Mouse (Mus musculus) CH12.LX (cell line): ENCODE measurements at regions not wholly inside any gene's neighbourhood (a gene's known extent, or its start where the extent isn't known, plus 50 kb on each side); places are given as distances from the start of the nearest gene placed in this dataset.

Experiments used
- DNase-seq: peaks from one replicate; pipeline ENCODE4 v3.0.0-alpha.2; 2013; ENCODE audit errors: extremely low read depth
- H3K27ac ChIP-seq: 2 replicates; pipeline ENCODE4 v1.5.1; 2012; ENCODE audit warnings: low read depth, mild to moderate bottlenecking, control low read depth, moderate library complexity; ENCODE audit not compliant: insufficient read depth
- H3K27me3 ChIP-seq: replicated peaks from 2 replicates; pipeline ENCODE3; 2012; ENCODE audit warnings: inconsistent platforms
- H3K36me3 ChIP-seq, 2 experiments: replicated peaks in 1 of 2; 2 replicates each; pipeline versions ENCODE3 to v1.6.1; 2012; ENCODE audit warnings: inconsistent platforms in 1 of 2, low read length in 1 of 2, mild to moderate bottlenecking in 1 of 2, mixed read lengths in 1 of 2, moderate library complexity in 1 of 2; ENCODE audit not compliant: control insufficient read depth in 1 of 2, insufficient read depth in 1 of 2
- H3K4me1 ChIP-seq, 2 experiments: 2 replicates each; pipeline ENCODE4 v1.6.1; 2012; ENCODE audit warnings: inconsistent platforms in 1 of 2, moderate library complexity in 1 of 2; ENCODE audit not compliant: insufficient read depth in 2 of 2, control insufficient read depth in 1 of 2
- H3K4me2 ChIP-seq: 2 replicates; pipeline ENCODE4 v1.6.1; 2012; ENCODE audit warnings: low read depth, mild to moderate bottlenecking, control low read depth; ENCODE audit not compliant: poor library complexity, insufficient read depth, severe bottlenecking
- H3K4me3 ChIP-seq, 3 experiments: fragments of 150-350 bp in 1 of 3; sonication (generic) in 1 of 3; replicated peaks in 1 of 3; 2 replicates each; pipeline versions ENCODE3 to v1.5.1; 2011 to 2012; ENCODE audit warnings: low read depth in 2 of 3, low read length in 2 of 3, mild to moderate bottlenecking in 2 of 3, moderate library complexity in 2 of 3, control low read depth in 1 of 3, improper control_type of control experiment in 1 of 3, inconsistent platforms in 1 of 3, mixed read lengths in 1 of 3; ENCODE audit not compliant: poor library complexity in 1 of 3
- H3K79me2 ChIP-seq: replicated peaks from 2 replicates; pipeline ENCODE4 v1.6.1; 2012; ENCODE audit warnings: mild to moderate bottlenecking, moderate library complexity; ENCODE audit not compliant: control insufficient read depth, poor library complexity, insufficient read depth, severe bottlenecking; ENCODE audit errors: extremely low read depth
- H3K9ac ChIP-seq: 2 replicates; pipeline ENCODE4 v1.6.1; 2012; ENCODE audit warnings: low read depth, mild to moderate bottlenecking, control low read depth, moderate library complexity; ENCODE audit not compliant: insufficient read depth
- H3K9me3 ChIP-seq: replicated peaks from 2 replicates; pipeline ENCODE3; 2012; ENCODE audit warnings: low read length, inconsistent platforms, mixed read lengths
- CHD2 ChIP-seq: IDR thresholded peaks from 2 replicates; pipeline ENCODE4 v1.6.1; 2011; ENCODE audit warnings: low read length, improper control_type of control experiment
- CTCF ChIP-seq, 2 experiments: IDR thresholded peaks in 1 of 2; conservative IDR thresholded peaks in 1 of 2; 2 replicates each; pipeline ENCODE4 v1.5.1; 2011 to 2012; ENCODE audit warnings: low read depth in 2 of 2, low read length in 2 of 2, improper control_type of control experiment in 1 of 2, inconsistent platforms in 1 of 2, mild to moderate bottlenecking in 1 of 2, moderate library complexity in 1 of 2
- ELF1 ChIP-seq: IDR thresholded peaks from 2 replicates; pipeline ENCODE4 v1.6.1; 2014; ENCODE audit warnings: low read depth, mild to moderate bottlenecking, inconsistent platforms, low read length, improper control_type of control experiment
- EP300 ChIP-seq: IDR thresholded peaks from 2 replicates; pipeline ENCODE4 v1.6.1; 2011; ENCODE audit warnings: low read length, improper control_type of control experiment
- ETS1 ChIP-seq: conservative IDR thresholded peaks from 2 replicates; pipeline ENCODE4 v1.6.1; 2012; ENCODE audit warnings: low read depth, mild to moderate bottlenecking, inconsistent platforms, low read length, improper control_type of control experiment, moderate library complexity
- HCFC1 ChIP-seq: IDR thresholded peaks from 2 replicates; pipeline ENCODE4 v1.6.1; 2012; ENCODE audit warnings: low read depth, mild to moderate bottlenecking, inconsistent platforms, low read length, improper control_type of control experiment
- IRF4 ChIP-seq: IDR thresholded peaks from 2 replicates; pipeline ENCODE4 v1.6.1; 2014; ENCODE audit warnings: low read depth, mild to moderate bottlenecking, inconsistent platforms, low read length, improper control_type of control experiment
- JUN ChIP-seq: IDR thresholded peaks from 2 replicates; pipeline ENCODE4 v1.6.1; 2011; ENCODE audit warnings: low read depth, mild to moderate bottlenecking, low read length, improper control_type of control experiment, moderate library complexity; ENCODE audit not compliant: insufficient read depth
- KAT2A ChIP-seq: IDR thresholded peaks from 2 replicates; pipeline ENCODE4 v1.6.1; 2012; ENCODE audit warnings: low read length, improper control_type of control experiment, inconsistent platforms; ENCODE audit not compliant: insufficient replicate concordance
- MAFK ChIP-seq: IDR thresholded peaks from 2 replicates; pipeline ENCODE4 v1.6.1; 2011; ENCODE audit warnings: low read length, improper control_type of control experiment; ENCODE audit not compliant: insufficient replicate concordance
- MAX ChIP-seq: IDR thresholded peaks from 2 replicates; pipeline ENCODE4 v1.6.1; 2011; ENCODE audit warnings: low read length, improper control_type of control experiment
- MAZ ChIP-seq: IDR thresholded peaks from 2 replicates; pipeline ENCODE4 v1.6.1; 2012; ENCODE audit warnings: low read depth, mild to moderate bottlenecking, inconsistent platforms, low read length, improper control_type of control experiment, moderate library complexity
- MEF2A ChIP-seq: IDR thresholded peaks from 2 replicates; pipeline ENCODE4 v1.6.1; 2014; ENCODE audit warnings: low read depth, mild to moderate bottlenecking, inconsistent platforms, low read length, improper control_type of control experiment, borderline replicate concordance
- MYC ChIP-seq: IDR thresholded peaks from 2 replicates; pipeline ENCODE4 v1.6.1; 2011; ENCODE audit warnings: low read depth, mild to moderate bottlenecking, improper control_type of control experiment, low read length
- NELFE ChIP-seq: IDR thresholded peaks from 2 replicates; pipeline ENCODE4 v1.6.1; 2011; ENCODE audit warnings: low read depth, low read length, improper control_type of control experiment
- NRF1 ChIP-seq: IDR thresholded peaks from 2 replicates; pipeline ENCODE4 v1.6.1; 2014; ENCODE audit warnings: low read depth, mild to moderate bottlenecking, inconsistent platforms, low read length, improper control_type of control experiment, moderate library complexity
- PAX5 ChIP-seq: IDR thresholded peaks from 2 replicates; pipeline ENCODE4 v1.6.1; 2012; ENCODE audit warnings: low read length, inconsistent platforms, mixed read lengths
- POLR2A ChIP-seq: IDR thresholded peaks from 2 replicates; pipeline ENCODE4 v1.6.1; 2011; ENCODE audit warnings: low read depth, mild to moderate bottlenecking, improper control_type of control experiment, low read length
- POLR2AphosphoS2 ChIP-seq: IDR thresholded peaks from 2 replicates; pipeline ENCODE4 v1.6.1; 2011; ENCODE audit warnings: low read depth, low read length, improper control_type of control experiment
- RAD21 ChIP-seq: IDR thresholded peaks from 2 replicates; pipeline ENCODE4 v1.6.1; 2011; ENCODE audit warnings: low read depth, mild to moderate bottlenecking, low read length, improper control_type of control experiment, moderate library complexity
- RCOR1 ChIP-seq: conservative IDR thresholded peaks from 2 replicates; pipeline ENCODE4 v1.6.1; 2012; ENCODE audit warnings: low read depth, mild to moderate bottlenecking, inconsistent platforms, low read length, improper control_type of control experiment
- SMC3 ChIP-seq: IDR thresholded peaks from 2 replicates; pipeline ENCODE4 v1.6.1; 2011; ENCODE audit warnings: low read depth, low read length, improper control_type of control experiment
- TCF12 ChIP-seq: IDR thresholded peaks from 2 replicates; pipeline ENCODE4 v1.6.1; 2014; ENCODE audit warnings: low read depth, mild to moderate bottlenecking, inconsistent platforms, low read length, improper control_type of control experiment
- USF1 ChIP-seq: IDR thresholded peaks from 2 replicates; pipeline ENCODE4 v1.6.1; 2014; ENCODE audit warnings: low read depth, mild to moderate bottlenecking, inconsistent platforms, low read length, improper control_type of control experiment
- USF2 ChIP-seq: conservative IDR thresholded peaks from 2 replicates; pipeline ENCODE4 v1.6.1; 2011; ENCODE audit warnings: low read depth, low read length, improper control_type of control experiment
- ZKSCAN1 ChIP-seq: IDR thresholded peaks from 2 replicates; pipeline ENCODE4 v1.6.1; 2012; ENCODE audit warnings: low read depth, inconsistent platforms, low read length, improper control_type of control experiment, borderline replicate concordance
- ZMIZ1 ChIP-seq: IDR thresholded peaks from 2 replicates; pipeline ENCODE4 v1.6.1; 2012; ENCODE audit warnings: low read depth, mild to moderate bottlenecking, inconsistent platforms, low read length, improper control_type of control experiment
- ZNF384 ChIP-seq: IDR thresholded peaks from 2 replicates; pipeline ENCODE4 v1.6.1; 2012; ENCODE audit warnings: low read depth, low read length, improper control_type of control experiment, inconsistent platforms
- dilution Hi-C: fragments of 300-500 bp; cut with MboI; formaldehyde crosslinking; loops from 2 replicates; pipeline ENCODE4 v1.14.3; 2020; ENCODE audit warnings: low sequenced_read_pairs; ENCODE audit not compliant: extremely low pct_unique_long_range_greater_than_20kb, extremely low pct_ligation_motif_present
- in situ Hi-C: fragments of 300-500 bp; cut with MboI; formaldehyde crosslinking; loops from 3 replicates; pipeline ENCODE4 v1.14.3; 2019; ENCODE audit warnings: low sequenced_read_pairs, low pct_ligation_motif_present, low pct_unique_long_range_greater_than_20kb, mixed read lengths

GRCm38 (mm10) chr17:75920240-75920639, 368.5 kb upstream of the Fam98a start:
- Histone ChIP-seq H3K9me3 (no peaks in the 10 kb centered on the region), H3K4me1 (no peaks in the 10 kb centered on the region), H3K27me3 (no peaks in the 10 kb centered on the region), H3K36me3 (no peaks in the 10 kb centered on the region), H3K79me2 (no peaks in the 10 kb centered on the region)
- in situ Hi-C loops (no loop called here), dilution Hi-C loops (no loop called here)
- TF ChIP-seq ELF1 = no peak
- TF ChIP-seq USF1 = no peak
- TF ChIP-seq MAFK = no peak
- TF ChIP-seq IRF4 = no peak
- no peak for TF ChIP-seq USF2
- no peak for TF ChIP-seq NRF1
- no peak for TF ChIP-seq ZKSCAN1
- TF ChIP-seq HCFC1 = no peak
- no peak for TF ChIP-seq ZMIZ1
- TF ChIP-seq, all 38 proteins: peak for 0
- no peak for DNase-seq
- Histone ChIP-seq H3K4me2 (no peak overlapping the region), H3K4me3 (no peak overlapping the region), H3K27ac (no peak overlapping the region), H3K9ac (no peak overlapping the region)

GRCm38 (mm10) chr17:75917020-75917419, 365.3 kb upstream of the Fam98a start:
- dilution Hi-C loops = no loop called here

GRCm38 (mm10) chr17:75916590-75916989, 364.8 kb upstream of the Fam98a start:
- H3K27ac ChIP-seq = no peak overlapping the region
- H3K36me3 ChIP-seq = no peaks in the 10 kb centered on the region
- no peaks in the 10 kb centered on the region for H3K79me2 ChIP-seq
- no peaks in the 10 kb centered on the region for H3K4me1 ChIP-seq
- TF ChIP-seq RAD21 (no peak), NELFE (no peak), MAFK (no peak), MYC (no peak), ZNF384 (no peak), MAX (no peak), SMC3 (no peak), PAX5 (no peak), ZKSCAN1 (no peak), KAT2A (no peak), ELF1 (no peak), ETS1 (no peak), TCF12 (no peak), POLR2AphosphoS2 (no peak), ZMIZ1 (no peak), EP300 (no peak), POLR2A (no peak), IRF4 (no peak), MEF2A (no peak)
- in situ Hi-C loops (no loop called here), dilution Hi-C loops (no loop called here)
- no peaks in the 10 kb centered on the region for H3K9me3 ChIP-seq
- H3K27me3 ChIP-seq = no peaks in the 10 kb centered on the region
- no peak overlapping the region for H3K4me2 ChIP-seq
- no peak overlapping the region for H3K9ac ChIP-seq
- no peak overlapping the region for H3K4me3 ChIP-seq
- no peak for DNase-seq

More at GRCm38 (mm10) chr17:75917020-75917419, 365.3 kb upstream of the Fam98a start:
- H3K9ac ChIP-seq = no peak overlapping the region
- H3K4me2 ChIP-seq = no peak overlapping the region
- in situ Hi-C loops = no loop called here
- no peaks in the 10 kb centered on the region for H3K9me3 ChIP-seq
- no peak overlapping the region for H3K4me3 ChIP-seq
- DNase-seq = no peak
- no peaks in the 10 kb centered on the region for H3K36me3 ChIP-seq
- TF ChIP-seq CTCF (conservative IDR thresholded peaks at IDR 0.05 in 1 of 2, IDR thresholded peaks at IDR 0.05 in 1 of 2; ENCODE audit: low read depth in 2 of 2, low read length in 2 of 2) (no peak), TCF12 (no peak), MAZ (no peak), EP300 (no peak), PAX5 (no peak), CHD2 (no peak), SMC3 (no peak), KAT2A (no peak), MYC (no peak), POLR2A (no peak), JUN (no peak), RCOR1 (no peak)
- H3K27ac ChIP-seq = no peak overlapping the region
- no peaks in the 10 kb centered on the region for H3K79me2 ChIP-seq
- no peaks in the 10 kb centered on the region for H3K4me1 ChIP-seq
- no peaks in the 10 kb centered on the region for H3K27me3 ChIP-seq
